8 mouse cellular contexts compared by ENCODE assay signal in genomic region chr11:3137279-3137678, GRCm38 (mm10). TPM values are rescaled to one million over a fixed set of nuclear protein-coding genes. Genes with fewer than 3 reads are reported as not detected.
A peak's percentile ranks its signal among the peaks of the same experiment; 100 is the strongest.
DNase-seq lines count a peak whose midpoint lies in the region; ATAC-seq lines count a peak whose summit lies in the region.
"Not testable (repeated sequence)": the region's sequence is repeated elsewhere in the genome, so short reads cannot be mapped to it uniquely, and the experiment has no call there.

No protein-coding gene starts in this region.

- H3K4me2 ChIP-seq in kidney, embryonic 15.5 days; liver, embryonic 13.5 days; midbrain, embryonic 15.5 days; stomach, embryonic 14.5 days (replicated peaks; ENCODE audit: low read depth, low read length): not testable (repeated sequence)

- not testable (repeated sequence) for H3K4me1 ChIP-seq in kidney, embryonic 15.5 days; liver, embryonic 13.5 days (replicated peaks); midbrain, embryonic 15.5 days; stomach, embryonic 14.5 days (ENCODE audit: control insufficient read depth, insufficient read depth, low read length)

- not testable (repeated sequence) for H3K36me3 ChIP-seq in kidney, embryonic 15.5 days; liver, embryonic 13.5 days; midbrain, embryonic 15.5 days (replicated peaks); stomach, embryonic 14.5 days (ENCODE audit: control insufficient read depth, insufficient read depth, low read length)

- not testable (repeated sequence) for H3K27ac ChIP-seq in kidney, embryonic 15.5 days; liver, embryonic 13.5 days; midbrain, embryonic 15.5 days; stomach, embryonic 14.5 days (ENCODE audit: low read length)

- H3K27me3 ChIP-seq in kidney, embryonic 15.5 days; liver, embryonic 13.5 days; midbrain, embryonic 15.5 days (replicated peaks); stomach, embryonic 14.5 days (ENCODE audit: control insufficient read depth, insufficient read depth, low read length): not testable (repeated sequence)

- WGBS in kidney, embryonic 15.5 days, result 87% methylated on average over 4 of the region's 4 CpGs
- WGBS in liver, embryonic 13.5 days (ENCODE audit: insufficient replicate concordance), result 79% methylated on average over 4 of the region's 4 CpGs
- WGBS in midbrain, embryonic 15.5 days, result 95% methylated on average over 4 of the region's 4 CpGs
- 91% methylated on average over 4 of the region's 4 CpGs for WGBS in stomach, embryonic 14.5 days

- peak; percentile 59 for DNase-seq in 3T3-L1 (ENCODE audit: low read depth, low spot score)
- peak; percentile 72 to 73 for DNase-seq in adrenal gland, postnatal 4 days (ENCODE audit: low spot score in 2 of 2)
- DNase-seq in gastrocnemius, adult 18-20 months (ENCODE audit: low spot score), result peak; percentile 61
- peak; percentile 35 to 49 for DNase-seq in heart, postnatal 36 days
- DNase-seq in liver, embryonic 13.5 days, result peak; percentile 57

- ATAC-seq in kidney, embryonic 15.5 days (replicated peaks; ENCODE audit: low FRiP score), result 0 out of 2 replicates have a peak, but pooled peaks have one; percentile 3
- ATAC-seq in liver, embryonic 13.5 days (ENCODE audit: low read depth), result peak; percentile 21
- ATAC-seq in midbrain, embryonic 15.5 days (replicated peaks), result peak; percentile 6; the same call in 1 of the 2 replicates
- ATAC-seq in stomach, embryonic 14.5 days (ENCODE audit: insufficient number of reproducible peaks, insufficient read depth, low FRiP score, low read depth), result peak; percentile 15

- H3K4me3 ChIP-seq in kidney, embryonic 15.5 days (replicated peaks); liver, embryonic 13.5 days (replicated peaks); midbrain, embryonic 15.5 days; stomach, embryonic 14.5 days (ENCODE audit: low read depth, low read length): not testable (repeated sequence)

- peaks cover 18% of the 10 kb centered on the region for H3K9me3 ChIP-seq in kidney, embryonic 15.5 days (replicated peaks)
- not testable (repeated sequence) for H3K9me3 ChIP-seq in liver, embryonic 13.5 days (replicated peaks); stomach, embryonic 14.5 days (ENCODE audit: control insufficient read depth, low read depth, low read length)
- H3K9me3 ChIP-seq in midbrain, embryonic 15.5 days, result peaks cover 20% of the 10 kb centered on the region

- intact Hi-C loops in heart, postnatal 36 days (cut with DNase I), result not testable (repeated sequence)

- not testable (repeated sequence) for H3K9ac ChIP-seq in kidney, embryonic 15.5 days; liver, embryonic 13.5 days; midbrain, embryonic 15.5 days; stomach, embryonic 14.5 days (replicated peaks; ENCODE audit: low read depth, low read length)

RNA-seq across cellular contexts. Expression of gene Sfi1, which starts 56.0 kb away (rescaled TPM):
- total RNA-seq in adrenal gland, postnatal 4 days (2021), result 100 to 1,000 TPM in 1 of 2 experiments, 10 to 100 TPM in 1; 95.0 to 117 TPM
- 10 to 100 TPM in 1 of 2 experiments, 1 to 10 TPM in 1; 9.8 to 12.4 TPM for total RNA-seq in gastrocnemius, adult 18-20 months (2021)
- 10 to 100 TPM; 17.6 to 17.8 TPM for total RNA-seq in heart, postnatal 36 days (2021)
- 12.9 and 15.3 TPM in 2 replicates for polyA plus RNA-seq in kidney, embryonic 15.5 days (2015; fragmentation: Nextera tagmentation; extraction: Ambion mirVana)
- 3.4 and 4.3 TPM in 2 replicates for polyA plus RNA-seq in liver, embryonic 13.5 days (2015; fragmentation: Nextera tagmentation; extraction: Ambion mirVana)
- 15.5 and 20.6 TPM in 2 replicates for polyA plus RNA-seq in midbrain, embryonic 15.5 days (2015; fragmentation: Nextera tagmentation; extraction: Ambion mirVana)
- 12.5 and 14.6 TPM in 2 replicates for polyA plus RNA-seq in stomach, embryonic 14.5 days (2014; fragmentation: Nextera tagmentation; extraction: Ambion mirVana)
